Mouse (Mus musculus): ENCODE data around the gene Afap1.

The Afap1 gene

GRCm38 (mm10) chr5:35933059-35933458 lies 39.9 kb downstream of the Afap1 start:
- DNase-seq (ENCODE audit: low spot score in 2 of 2), result no peak

DNA sequence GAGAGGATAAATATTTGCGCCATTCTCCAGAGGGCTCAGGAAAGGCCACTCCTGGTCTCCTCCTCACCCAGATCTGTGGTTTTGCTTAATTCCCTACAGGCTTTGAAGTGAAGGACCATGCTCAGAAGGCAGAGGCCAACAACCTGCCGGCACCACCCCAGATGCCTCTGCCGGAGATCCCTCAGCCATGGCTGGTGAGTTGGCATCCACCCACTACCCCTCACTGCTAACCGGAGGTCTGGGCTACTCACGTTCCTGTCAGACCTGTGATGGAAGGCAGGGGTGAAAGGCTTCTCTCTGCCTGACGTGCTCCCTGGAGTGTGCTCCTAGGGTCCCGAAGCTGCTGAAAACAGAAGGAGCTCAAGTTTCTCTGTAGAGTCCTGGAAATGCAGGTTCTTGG lies 42.8 kb downstream of the Afap1 start:
- DNase-seq (ENCODE audit: low spot score in 2 of 2), result no peak

DNA sequence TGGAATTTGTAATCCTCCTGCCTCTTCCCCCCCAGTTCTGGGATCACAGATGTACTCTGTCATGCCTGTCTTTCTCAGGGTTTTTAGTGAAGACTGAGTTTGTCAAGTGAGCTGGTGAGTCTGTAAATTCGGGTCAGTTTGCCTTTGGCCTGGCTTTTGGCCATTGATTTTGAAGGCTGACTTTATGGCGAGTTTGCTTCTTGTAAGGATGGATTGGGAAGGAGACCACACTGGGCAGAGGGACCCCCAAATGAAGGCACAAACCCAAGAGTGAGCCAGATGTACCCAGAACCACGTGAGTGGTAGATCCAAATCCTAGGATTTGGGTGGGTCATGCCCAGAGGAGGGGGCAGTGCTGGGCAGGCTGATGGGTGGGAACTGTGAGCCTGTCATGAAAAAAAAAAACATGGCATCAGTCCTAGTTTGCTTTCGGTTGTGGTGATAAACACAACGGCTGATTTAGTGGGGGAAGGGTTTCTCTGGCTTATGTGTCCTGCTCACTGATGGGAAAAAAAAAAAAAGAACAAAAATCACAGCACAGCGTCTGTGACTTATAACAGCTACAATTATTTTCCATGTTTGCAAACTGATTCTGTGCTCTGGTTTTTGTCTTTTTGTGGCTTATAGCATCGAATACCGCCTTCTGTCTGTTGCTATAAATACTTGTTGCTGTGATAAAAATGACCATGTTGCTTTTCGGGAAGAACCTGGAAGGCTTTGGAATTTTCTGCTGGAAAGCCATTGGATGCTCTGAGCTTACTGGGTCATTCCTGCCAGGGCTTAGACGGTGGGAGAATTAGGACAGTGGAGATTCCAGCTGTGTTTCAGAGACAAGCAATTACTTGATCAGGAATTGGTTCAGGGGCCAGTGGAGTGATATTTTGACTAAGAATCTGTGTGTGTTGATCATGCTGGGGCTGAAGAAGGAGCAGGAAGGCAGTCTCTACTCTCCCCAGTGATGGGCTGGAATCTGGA lies 45.4 kb downstream of the Afap1 start:
- no peak for DNase-seq (ENCODE audit: low spot score in 2 of 2)

GRCm38 (mm10) chr5:35939958-35940357 lies 46.8 kb downstream of the Afap1 start:
- no peak for DNase-seq (ENCODE audit: low spot score in 2 of 2)

GRCm38 (mm10) chr5:35943541-35943940 lies 50.4 kb downstream of the Afap1 start:
- DNase-seq (ENCODE audit: low spot score in 2 of 2), result no peak

- no peak for DNase-seq (ENCODE audit: low spot score in 2 of 2)
Measured at GRCm38 (mm10) chr5:35946841-35947240, 53.7 kb downstream of the Afap1 start.

DNA sequence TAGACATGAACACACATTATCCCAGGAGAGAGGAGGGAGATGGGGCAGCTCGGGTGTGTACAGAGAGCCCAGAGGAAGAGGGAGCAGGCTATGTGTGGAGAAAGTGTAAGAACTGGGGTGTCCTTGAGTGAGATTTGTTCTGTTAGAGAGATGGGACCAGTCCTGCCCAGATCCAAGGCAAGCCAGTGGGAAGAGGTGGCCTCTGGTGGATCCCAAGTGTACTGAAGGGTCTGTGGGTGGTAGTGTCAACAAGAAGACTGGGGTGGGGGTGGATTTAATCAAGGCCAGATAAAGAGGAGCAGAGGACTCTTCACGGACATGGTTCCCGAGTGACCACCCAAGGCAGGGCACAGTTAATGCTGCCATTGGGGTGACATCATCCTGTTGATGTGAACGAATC lies 54.3 kb downstream of the Afap1 start:
- DNase-seq (ENCODE audit: low spot score in 2 of 2), result no peak

GRCm38 (mm10) chr5:35948225-35948975 lies 55.3 kb downstream of the Afap1 start:
- DNase-seq (ENCODE audit: low spot score in 2 of 2), result no peak

DNA sequence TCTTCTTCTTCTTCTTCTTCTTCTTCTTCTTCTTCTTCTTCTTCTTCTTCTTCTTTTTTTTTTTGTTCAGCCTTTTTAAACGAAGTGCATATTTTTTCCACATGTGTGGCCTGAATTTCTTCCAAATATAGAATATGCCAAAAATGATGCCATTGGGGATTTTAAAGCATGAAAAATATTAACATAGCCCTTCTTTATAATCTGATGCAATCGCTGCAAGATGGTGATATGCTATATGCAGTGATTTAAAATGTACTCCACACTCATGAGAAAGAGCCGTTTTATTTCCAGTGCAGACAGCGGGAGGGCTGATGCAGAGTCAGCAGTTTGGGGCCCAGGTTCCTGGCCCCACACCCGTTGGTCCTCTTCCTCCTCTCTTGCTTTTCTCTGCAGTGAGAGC lies 55.9 kb downstream of the Afap1 start:
- DNase-seq (ENCODE audit: low spot score in 2 of 2), result no peak

DNA sequence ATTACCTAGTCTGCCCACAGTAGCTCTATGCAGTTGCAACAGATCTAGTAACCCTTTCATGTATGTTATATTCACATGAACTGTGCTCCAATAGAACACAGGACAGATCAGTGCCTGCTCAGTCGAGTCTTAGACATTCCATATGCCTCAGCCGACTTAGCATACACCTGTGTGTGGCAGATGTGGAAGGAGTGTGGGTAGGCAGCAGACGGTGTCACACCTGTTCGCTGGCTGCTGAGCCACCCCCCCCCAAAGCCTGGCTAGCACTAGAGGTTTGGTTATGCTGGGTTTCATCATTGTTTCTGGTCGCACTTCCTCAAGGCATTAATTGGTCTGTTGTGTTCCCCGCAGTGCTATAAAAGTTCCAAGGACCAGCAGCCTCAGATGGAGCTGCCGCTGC lies 57.4 kb downstream of the Afap1 start:
- no peak for DNase-seq (ENCODE audit: low spot score in 2 of 2)

- DNase-seq (ENCODE audit: low spot score in 2 of 2), result no peak
Measured at GRCm38 (mm10) chr5:35954055-35954718, 61.1 kb downstream of the Afap1 start.

GRCm38 (mm10) chr5:35956268-35956667 lies 63.1 kb downstream of the Afap1 start:
- no peak for DNase-seq (ENCODE audit: low spot score in 2 of 2)

DNA sequence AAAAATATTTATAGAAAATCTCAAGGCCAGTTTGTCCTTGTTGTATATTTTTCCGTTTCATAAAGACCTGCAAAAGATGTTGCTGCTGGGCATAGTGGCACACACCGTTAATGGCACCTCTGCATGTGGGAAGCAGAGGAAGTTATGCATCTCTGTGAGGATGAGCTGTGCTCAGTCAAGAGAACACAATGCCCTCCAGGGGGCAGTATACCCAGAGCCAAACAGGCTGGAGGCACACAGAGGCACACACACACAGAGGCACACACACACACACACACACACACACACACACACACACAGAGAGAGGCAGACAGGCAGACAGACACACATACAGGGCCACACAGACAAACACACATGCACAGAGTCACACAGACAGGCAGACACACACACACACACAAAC lies 65.6 kb downstream of the Afap1 start:
- no peak for DNase-seq (ENCODE audit: low spot score in 2 of 2)

DNA sequence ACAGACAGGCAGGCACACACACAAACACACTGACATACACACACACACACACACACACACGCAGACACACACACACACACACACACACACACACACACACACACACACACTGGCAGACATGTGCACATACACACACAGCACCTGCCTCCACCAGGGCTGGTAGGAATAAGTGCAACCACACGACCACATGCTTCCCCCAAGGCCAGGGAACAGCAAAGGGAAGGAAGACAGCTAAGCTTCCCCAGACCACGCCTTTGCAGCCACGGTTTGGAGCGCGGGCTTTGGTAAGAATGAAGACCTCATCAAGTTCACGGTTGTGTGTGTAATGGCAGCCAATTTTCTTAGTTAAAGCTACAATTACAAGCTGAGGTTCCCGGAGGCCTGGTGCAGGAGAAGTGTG lies 67.0 kb downstream of the Afap1 start:
- DNase-seq (ENCODE audit: low spot score in 2 of 2), result no peak

- no peak for DNase-seq (ENCODE audit: low spot score in 2 of 2)
Measured at GRCm38 (mm10) chr5:35961271-35961670, 68.2 kb downstream of the Afap1 start.

DNA sequence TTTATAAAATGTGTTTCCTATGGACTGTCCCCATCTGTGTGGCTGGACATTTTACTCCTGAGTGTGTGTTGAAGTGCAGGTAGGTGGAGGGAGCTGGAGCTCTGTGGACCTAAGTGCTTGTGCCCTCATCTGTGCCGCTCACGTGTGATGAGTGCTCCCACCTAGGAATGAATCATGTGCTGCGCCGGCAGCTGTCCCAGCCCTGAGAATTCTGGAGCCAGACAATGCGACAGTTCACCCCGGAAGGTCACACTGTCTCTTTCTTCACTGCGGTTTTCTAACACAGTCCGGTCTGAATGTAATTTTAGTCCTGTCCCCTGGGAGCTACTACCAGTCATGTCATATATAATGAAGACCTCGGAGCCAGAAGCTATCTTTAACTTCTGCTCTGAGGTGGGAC lies 70.5 kb downstream of the Afap1 start:
- DNase-seq (ENCODE audit: low spot score in 2 of 2), result no peak

DNA sequence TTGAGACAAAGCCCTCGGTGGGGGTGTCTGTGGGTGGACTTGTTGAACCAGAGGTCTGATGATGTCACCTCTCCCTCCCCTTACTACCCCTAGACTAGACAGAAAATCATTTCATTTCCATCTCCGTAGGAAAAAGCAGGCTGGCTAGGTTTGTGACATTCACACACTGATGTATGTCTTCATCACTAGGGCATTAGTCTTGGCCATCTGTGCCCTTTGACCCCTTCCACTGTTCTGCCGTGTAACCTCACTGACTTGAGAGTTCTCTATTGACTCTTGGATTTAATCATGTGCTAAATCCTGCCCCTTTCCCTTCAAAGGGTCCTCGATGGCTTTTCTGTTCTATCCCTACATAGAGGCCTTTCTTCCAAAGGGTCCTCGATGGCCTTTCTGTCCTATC lies 71.9 kb downstream of the Afap1 start:
- no peak for DNase-seq (ENCODE audit: low spot score in 2 of 2)

DNA sequence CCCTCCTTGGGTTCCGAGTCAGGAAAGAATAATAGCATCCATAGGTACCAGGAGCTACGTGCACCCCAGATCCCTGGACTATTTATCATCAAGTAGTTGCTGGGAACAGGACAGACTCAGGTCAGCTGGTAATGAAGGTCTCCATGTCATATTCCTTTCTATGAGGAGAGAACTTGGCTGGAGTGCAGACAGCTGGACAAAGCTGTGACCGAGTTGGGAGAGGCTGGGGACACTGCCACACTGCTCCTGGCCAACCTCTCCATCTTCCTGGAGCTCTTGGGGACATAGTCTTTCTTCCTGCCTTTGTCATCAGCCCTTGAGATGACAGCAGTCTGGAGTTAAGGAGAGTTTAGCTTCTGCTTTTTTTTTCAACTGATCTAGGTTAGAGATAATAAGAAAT lies 76.7 kb downstream of the Afap1 start:
- no peak for DNase-seq (ENCODE audit: low spot score in 2 of 2)

- DNase-seq (ENCODE audit: low spot score in 2 of 2), result no peak
Measured at GRCm38 (mm10) chr5:35970380-35971105, 77.4 kb downstream of the Afap1 start.

DNA sequence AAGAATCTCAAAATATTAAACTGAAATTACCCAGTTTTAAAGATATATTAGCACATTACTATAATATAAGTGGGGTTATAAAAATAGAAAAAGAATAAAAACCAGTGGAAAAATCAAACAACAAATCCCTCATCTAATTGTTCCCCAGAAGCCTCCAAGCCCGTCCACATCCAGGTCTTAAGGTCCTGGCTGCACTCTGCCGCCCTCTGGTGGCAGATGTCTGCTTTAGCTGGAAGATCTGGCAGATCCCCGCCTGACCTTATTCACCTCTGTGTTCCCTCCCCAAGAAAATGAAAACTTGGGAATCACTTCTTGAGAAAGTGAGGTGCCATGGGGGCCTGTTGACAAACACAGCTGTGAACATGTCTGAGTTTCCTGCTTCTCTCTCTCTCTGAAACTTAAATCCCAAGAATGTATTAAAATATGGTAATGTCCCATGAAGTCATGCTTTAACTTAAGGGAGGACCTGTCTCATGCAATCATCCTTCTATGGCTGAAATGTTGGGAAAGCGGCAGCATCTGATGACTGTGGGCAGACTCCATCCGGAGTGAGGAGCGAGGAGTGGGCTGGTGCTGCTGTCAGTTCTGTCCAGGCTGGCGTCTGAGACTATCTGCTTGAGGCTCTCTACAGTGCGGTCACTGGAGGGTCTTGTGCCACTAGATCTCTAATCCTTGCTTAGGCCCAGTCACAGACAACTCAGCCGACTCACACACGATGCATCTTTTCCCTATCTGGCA lies 78.9 kb downstream of the Afap1 start:
- DNase-seq (ENCODE audit: low spot score in 2 of 2), result no peak

DNA sequence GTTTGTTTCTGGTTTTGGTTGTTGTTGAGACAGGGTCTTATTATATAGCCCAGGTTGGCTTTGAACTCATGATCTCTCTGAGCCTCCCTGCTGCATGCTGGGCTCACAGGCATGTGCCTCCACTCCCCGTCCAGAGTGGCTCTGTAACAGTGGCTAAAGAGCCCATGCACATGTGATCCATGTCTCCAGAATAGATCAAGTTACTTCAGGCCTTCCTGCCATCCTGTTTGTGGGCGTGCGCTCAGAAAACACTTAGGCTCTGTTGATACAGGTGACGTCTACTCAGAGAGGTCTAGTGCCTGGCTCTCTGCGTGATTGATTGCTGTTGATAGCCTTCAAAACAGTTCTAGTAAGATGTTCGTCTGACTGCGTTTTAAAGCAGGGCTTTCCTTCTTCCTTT lies 79.6 kb downstream of the Afap1 start:
- no peak for DNase-seq (ENCODE audit: low spot score in 2 of 2)
